Mouse (Mus musculus): ENCODE measurements around the gene Fam168a.

Gene Fam168a

DNA sequence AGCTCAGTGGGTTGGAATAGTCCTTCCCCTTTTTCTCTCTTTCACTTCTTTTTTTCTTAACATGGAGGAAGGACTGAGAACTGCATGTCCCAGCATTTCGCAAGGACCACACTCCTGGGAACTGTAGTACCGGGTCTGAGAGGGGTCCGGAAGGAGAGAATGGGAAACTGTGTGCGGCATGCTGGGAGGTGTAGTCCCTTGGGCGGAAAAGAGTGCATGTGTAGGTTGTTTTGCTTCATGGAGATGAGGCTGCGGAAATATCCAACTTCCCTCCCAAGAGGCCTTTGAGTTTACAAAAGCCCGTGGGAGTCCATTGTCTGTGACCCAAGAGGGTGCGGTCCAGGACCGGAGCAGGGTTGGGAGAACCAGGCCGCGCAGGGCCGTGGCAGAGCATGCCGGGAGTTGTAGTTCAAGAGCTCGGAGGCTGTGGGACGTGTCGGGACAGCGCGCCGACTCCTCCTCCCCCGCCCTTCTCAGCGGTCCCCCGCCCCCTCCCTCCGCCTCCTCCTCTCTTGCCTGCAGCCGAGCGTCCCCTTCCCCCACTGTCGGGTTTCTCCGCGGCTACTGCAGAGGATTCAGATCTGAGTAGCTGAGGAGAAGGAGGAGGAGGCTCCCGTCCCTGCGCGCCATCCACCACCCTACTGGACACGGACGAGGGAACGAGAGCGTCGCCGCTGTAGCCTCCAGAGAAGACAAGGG, at the start of gene Fam168a:
Gene Fam168a, plus strand, starts transcription at position 493 of the 699 bp plus-strand sequence.
- peak; percentile 95 to 98 for DNase-seq (ENCODE audit: inconsistent age in 2 of 2, low spot score in 1 of 2)

- no peak for DNase-seq (ENCODE audit: inconsistent age in 2 of 2, low spot score in 1 of 2)
Observed at GRCm38 (mm10) chr7:100656739-100657138, 49.7 kb upstream of the Fam168a start.

DNA sequence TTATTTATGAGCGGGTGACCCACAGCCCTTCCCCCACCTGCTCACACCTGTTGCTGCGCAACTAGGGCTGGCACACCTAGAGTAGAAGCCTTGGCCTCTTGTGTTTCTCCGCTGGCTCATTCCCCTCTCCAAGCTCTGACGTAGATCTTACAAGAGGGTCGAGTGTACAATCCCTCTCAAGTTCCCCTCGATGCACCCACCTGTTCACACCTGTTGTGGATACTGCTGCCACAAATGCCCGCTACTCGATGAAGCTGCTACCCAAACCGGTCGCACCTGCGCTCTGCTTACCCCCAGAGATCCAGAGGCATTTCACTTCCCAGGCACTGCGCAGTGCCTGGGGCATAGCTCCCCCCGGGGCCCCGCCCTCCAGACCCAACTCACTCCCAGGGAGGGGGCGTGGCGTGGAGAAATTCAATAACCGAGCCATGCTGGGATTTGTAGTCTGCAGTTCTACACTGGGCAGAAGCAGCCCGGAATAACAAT, 48.3 kb upstream of the Fam168a start:
- peak; percentile 30 to 60 for DNase-seq (ENCODE audit: inconsistent age in 2 of 2, low spot score in 1 of 2)

- no peak for DNase-seq (ENCODE audit: inconsistent age in 2 of 2, low spot score in 1 of 2)
Observed at GRCm38 (mm10) chr7:100661264-100661663, 45.2 kb upstream of the Fam168a start.

DNA sequence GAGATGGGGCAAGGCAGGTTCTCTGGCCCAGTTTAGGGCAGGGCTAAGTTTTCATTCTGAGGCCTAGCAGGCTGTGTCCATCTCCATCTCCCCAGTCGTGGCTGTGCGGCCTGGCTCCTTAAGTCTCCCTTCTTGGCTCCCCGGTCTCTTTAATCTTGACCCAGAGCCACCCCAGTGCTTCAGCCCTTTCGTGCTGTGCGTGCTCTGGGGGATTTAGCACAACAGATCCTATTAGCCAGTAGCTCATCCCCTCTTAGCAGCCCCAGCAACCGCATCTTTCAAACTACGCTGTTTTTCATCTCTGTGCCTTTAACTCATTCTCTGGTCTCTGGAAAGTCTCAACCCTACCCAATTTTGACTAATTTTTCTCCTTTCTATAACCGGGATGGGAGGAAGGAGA, 44.2 kb upstream of the Fam168a start, which contains the start of gene Plekhb1:
Gene Plekhb1, minus strand, starts transcription at position 184 of the 400 bp plus-strand sequence.
- no peak for DNase-seq (ENCODE audit: inconsistent age in 2 of 2, low spot score in 1 of 2)

GRCm38 (mm10) chr7:100663190-100663589, 43.2 kb upstream of the Fam168a start:
- peak; percentile 87 to 95 for DNase-seq (ENCODE audit: inconsistent age in 2 of 2, low spot score in 1 of 2)

DNA sequence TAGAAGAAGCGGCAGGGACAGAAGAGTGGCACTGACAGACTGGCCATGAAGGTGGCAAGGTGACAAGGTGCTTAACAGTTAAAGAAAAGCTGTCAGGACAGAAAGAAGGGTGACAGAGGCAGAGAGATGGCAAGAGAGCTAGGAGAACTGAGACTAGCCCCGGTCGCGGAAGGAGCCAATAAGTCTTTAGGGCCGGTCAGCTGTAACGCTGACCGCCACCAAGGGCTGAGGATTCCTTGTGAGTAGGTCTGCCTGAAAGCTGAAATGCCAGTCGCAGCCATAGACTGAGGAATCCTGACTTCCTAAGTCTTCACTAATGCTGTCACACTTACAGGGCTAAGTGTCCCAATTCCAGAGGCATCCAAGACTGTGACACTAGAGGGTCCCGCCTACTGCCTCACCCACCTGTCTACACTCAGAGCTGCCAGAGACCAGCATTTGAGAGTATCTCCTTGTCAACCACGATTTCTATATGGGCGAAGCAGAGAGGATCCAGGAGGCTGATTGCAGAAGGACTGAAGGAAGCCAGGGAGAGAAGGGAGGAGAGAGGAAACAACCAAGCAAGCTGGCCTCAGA, 42.6 kb upstream of the Fam168a start:
- no peak for DNase-seq (ENCODE audit: inconsistent age in 2 of 2, low spot score in 1 of 2)

- no peak for DNase-seq (ENCODE audit: inconsistent age in 2 of 2, low spot score in 1 of 2)
Observed at GRCm38 (mm10) chr7:100670646-100671045, 35.8 kb upstream of the Fam168a start.

GRCm38 (mm10) chr7:100673452-100673851, 33.0 kb upstream of the Fam168a start:
- DNase-seq (ENCODE audit: inconsistent age in 2 of 2, low spot score in 1 of 2) = no peak

DNA sequence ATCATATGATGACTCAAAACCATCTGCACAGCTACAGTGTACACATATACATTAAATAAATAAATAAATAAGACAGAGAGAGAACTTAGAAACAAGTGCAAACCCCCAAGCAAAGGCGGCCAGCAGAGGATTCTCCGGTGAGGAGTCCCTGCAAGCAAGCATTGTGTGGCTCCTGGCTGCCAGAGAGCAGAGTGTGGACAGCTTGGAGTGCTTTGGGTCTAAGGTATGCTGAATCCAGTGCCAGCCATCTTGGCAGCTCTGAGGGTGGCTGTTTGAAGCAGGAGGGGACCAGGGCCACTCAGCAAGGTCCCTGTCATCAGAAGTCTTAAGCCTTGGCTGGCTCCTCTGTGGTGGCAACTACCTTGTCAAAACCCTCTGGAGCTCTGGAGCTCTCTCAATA, 31.5 kb upstream of the Fam168a start:
- DNase-seq (ENCODE audit: inconsistent age in 2 of 2, low spot score in 1 of 2) = no peak

DNA sequence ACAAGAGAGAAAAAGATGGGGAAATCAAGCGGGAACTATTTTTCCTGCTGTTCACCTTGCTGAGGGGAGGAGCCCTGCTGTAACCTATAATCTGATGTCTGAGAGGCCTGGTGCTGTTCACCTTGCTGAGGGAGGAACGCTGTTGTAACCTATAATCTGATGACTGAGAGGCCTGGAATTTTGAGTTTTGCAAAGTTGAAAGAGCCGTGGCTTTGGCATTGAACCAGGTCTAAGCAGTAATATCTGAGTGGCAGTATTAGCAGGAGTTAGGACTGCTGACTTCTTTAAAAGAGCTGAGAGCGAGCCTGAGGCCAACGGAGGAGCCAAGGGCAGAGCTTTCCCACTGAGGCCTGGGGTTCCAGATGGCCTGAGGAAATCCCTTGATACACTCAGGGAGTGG, 28.4 kb upstream of the Fam168a start:
- DNase-seq (ENCODE audit: inconsistent age in 2 of 2, low spot score in 1 of 2) = peak in 1 of 2 experiments; percentile 51

DNA sequence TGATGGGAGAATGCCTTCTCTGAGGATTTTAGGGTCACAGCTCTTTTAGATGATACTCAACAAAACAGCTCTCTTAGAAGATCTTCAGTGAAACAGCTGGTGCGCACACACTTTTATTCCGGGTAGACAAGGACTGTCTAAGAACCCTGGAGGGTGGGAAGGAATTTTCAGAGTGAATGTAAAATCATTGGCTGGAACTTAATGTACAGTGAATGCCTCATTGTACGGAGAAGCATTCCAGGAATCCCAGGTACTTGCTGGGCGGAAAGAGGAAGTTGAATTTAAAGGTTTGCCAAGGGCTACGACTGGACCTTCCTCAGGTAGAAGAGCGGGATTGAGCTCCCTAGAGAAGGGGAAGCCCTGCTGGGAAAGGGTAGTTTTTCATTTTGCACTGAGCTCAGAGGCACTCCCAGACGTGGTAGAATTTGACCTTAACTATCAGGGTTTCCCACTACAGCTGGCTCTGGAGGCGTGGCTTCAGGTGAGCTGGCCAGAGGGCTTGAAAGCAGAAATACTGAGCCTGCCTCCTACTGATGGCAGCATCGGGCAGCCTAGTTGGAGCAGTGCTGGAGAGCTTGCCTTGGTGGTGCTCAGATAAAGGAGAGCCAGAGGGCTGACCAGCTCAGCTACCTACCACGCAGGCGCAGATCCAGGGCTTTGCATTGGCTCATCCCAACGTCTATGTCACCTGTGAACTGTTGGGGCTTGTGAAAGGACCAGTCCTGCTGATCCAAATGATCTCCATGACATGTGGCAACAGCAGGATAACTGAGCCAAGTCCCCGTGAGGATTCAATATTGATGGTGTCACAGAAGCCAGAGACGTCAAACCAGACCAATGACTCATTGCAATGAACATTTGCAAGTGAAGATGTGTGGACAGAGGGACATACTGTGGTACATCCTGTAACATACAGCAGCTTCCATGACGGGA, 27.2 kb upstream of the Fam168a start:
- no peak for DNase-seq (ENCODE audit: inconsistent age in 2 of 2, low spot score in 1 of 2)

GRCm38 (mm10) chr7:100681132-100681531, 25.3 kb upstream of the Fam168a start:
- DNase-seq (ENCODE audit: inconsistent age in 2 of 2, low spot score in 1 of 2) = no peak

GRCm38 (mm10) chr7:100683241-100683640, 23.2 kb upstream of the Fam168a start:
- no peak for DNase-seq (ENCODE audit: inconsistent age in 2 of 2, low spot score in 1 of 2)

DNA sequence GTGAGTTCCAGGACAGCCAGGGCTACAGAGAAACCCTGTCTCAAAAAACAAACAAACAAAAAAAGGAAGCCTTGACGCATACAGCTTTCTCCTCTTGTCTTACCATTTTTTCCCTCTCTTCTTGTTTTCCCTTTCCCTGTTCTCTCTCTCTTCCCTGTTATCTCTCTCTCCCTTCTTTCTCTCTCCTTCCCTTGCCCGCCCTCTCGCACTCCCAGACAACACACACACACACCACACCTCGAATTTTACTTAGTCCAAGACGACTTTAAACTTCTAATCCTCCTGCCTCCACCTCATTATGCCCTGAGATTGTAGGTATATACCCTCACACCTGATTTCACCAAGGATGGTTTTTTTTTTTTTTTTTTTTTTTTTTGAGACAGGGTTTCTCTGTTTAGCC, 22.4 kb upstream of the Fam168a start:
- DNase-seq (ENCODE audit: inconsistent age in 2 of 2, low spot score in 1 of 2) = no peak

DNA sequence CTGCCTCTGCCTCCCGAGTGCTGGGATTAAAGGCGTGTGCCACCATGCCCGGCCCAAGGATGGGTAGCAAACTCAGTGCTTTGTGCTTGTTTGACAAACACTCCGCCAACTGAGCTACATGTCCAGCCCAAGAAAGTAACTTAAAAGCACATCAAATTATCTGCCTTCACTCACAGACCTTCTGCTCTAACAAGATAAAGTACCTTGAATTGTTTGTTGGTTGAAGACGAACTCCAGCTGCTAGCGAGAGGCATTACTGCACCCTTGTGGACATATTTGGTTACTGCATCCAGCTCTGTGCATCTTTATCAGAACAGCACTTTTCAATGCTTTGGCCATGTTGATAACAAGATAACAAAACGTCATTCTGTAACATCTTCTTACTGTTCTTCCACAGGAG, 21.9 kb upstream of the Fam168a start:
- peak; percentile 38 to 79 for DNase-seq (ENCODE audit: inconsistent age in 2 of 2, low spot score in 1 of 2)

DNA sequence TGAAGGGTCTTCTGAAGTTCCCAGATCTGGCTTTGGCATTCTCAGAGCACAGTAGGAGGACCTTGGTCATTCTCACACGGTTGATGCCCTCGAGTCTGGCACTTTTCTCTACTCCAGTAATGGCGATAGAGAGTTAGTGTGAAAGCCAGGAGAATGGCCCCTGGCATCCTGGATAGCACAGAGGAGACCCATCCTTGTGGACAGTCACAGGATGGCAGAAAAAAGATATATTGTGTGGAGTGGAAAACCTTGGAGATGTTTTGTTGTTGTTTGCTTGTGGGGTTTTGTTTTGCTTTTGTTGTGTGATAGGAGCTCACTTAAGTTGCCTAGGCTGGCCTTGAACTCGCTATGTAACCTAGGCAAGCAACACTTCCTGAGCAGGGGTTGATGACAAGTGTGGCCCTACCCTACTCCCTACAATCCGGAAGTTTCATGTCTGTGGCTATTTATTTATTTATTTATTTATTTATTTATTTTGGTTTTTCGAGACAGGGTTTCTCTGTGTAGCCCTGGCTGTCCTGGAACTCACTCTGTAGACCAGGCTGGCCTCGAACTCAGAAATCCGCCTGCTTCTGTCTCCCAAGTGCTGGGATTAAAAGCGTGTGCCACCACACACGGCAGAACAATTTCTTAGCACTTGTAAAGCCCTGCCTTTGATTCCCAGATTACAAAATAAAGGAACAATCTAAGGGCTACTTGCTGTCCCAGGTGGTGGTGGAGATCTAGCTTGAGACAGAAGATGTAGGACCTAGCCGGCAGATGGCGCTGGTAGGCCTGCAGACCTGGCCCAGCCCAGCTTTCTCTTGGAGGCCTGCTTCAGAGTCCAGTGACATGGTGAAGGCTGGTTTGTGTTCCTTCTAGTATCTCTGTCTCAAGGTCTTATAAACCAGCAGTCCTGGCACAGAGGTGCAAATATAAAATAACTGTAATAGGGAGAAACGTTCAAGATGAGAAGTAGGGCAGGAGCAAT, 21.1 kb upstream of the Fam168a start:
- DNase-seq (ENCODE audit: inconsistent age in 2 of 2, low spot score in 1 of 2) = peak; percentile 79 to 88

- no peak for DNase-seq (ENCODE audit: inconsistent age in 2 of 2, low spot score in 1 of 2)
Observed at GRCm38 (mm10) chr7:100688471-100688870, 18.0 kb upstream of the Fam168a start.

- no peak for DNase-seq (ENCODE audit: inconsistent age in 2 of 2, low spot score in 1 of 2)
Observed at GRCm38 (mm10) chr7:100693199-100693598, 13.2 kb upstream of the Fam168a start.
